Mouse (Mus musculus) limb, embryonic 15.5 days (tissue): ENCODE data around the gene Bco1. TPM values are rescaled to one million over a fixed set of nuclear protein-coding genes. Genes with fewer than 3 reads are reported as not detected.

Experiments used
- ATAC-seq: fragments of 200-750 bp; cut with Nextera tagmentation; 2 replicates; pipeline ENCODE4 v1.8.0; 2017; ENCODE audit warnings: low read depth, moderate TSS enrichment; ENCODE audit not compliant: insufficient number of reproducible peaks, low FRiP score, low TSS enrichment
- H3K27ac ChIP-seq: fragments of 300-500 bp; sonication (generic); 2 replicates; pipeline ENCODE4 v1.5.1; 2015; ENCODE audit warnings: moderate library complexity, mild to moderate bottlenecking, inconsistent platforms
- H3K27me3 ChIP-seq: fragments of 300-500 bp; sonication (generic); 2 replicates; pipeline ENCODE4 v1.6.1; 2015; ENCODE audit warnings: inconsistent platforms
- H3K36me3 ChIP-seq: fragments of 300-500 bp; sonication (generic); 2 replicates; pipeline ENCODE4 v1.6.1; 2015; ENCODE audit warnings: inconsistent platforms
- H3K4me1 ChIP-seq: fragments of 300-500 bp; sonication (generic); 2 replicates; pipeline ENCODE4 v1.6.1; 2015; ENCODE audit warnings: inconsistent platforms
- H3K4me2 ChIP-seq: fragments of 300-500 bp; sonication (generic); 2 replicates; pipeline ENCODE4 v1.6.1; 2015; ENCODE audit warnings: mild to moderate bottlenecking, inconsistent platforms
- H3K4me3 ChIP-seq: fragments of 300-500 bp; sonication (generic); 2 replicates; pipeline ENCODE4 v1.5.1; 2015; ENCODE audit warnings: mild to moderate bottlenecking, inconsistent platforms
- H3K9ac ChIP-seq: fragments of 300-500 bp; sonication (generic); 2 replicates; pipeline ENCODE4 v1.6.1; 2015; ENCODE audit warnings: inconsistent platforms
- H3K9me3 ChIP-seq: fragments of 300-500 bp; sonication (generic); 2 replicates; pipeline ENCODE4 v1.6.1; 2016; ENCODE audit warnings: inconsistent platforms
- WGBS: fragments of 180-500 bp; shearing (Covaris S2); methylation state at CpG from one replicate; pipeline ENCODE4 v1.1.7; 2015; 5-methylcytosine and 5-hydroxymethylcytosine counted together
- polyA plus RNA-seq: library from polyadenylated mRNA; unstranded; fragments of >200 nt; fragmentation: Nextera tagmentation; extraction: Ambion mirVana; gene quantifications from 2 replicates; pipeline ENCODE4 v1.2.1, GENCODE M21; 2015

Gene Bco1
- 0.35 and 0.47 TPM in 2 replicates for polyA plus RNA-seq

- Histone ChIP-seq H3K4me3 (no peak within 1 kb of the TSS), H3K9ac (no peak within 1 kb of the TSS), H3K27me3 (no peaks in the 10 kb centered on the region), H3K9me3 (no peaks in the 10 kb centered on the region), H3K27ac (no peak within 1 kb of the TSS), H3K4me1 (peaks cover 15% of the 10 kb centered on the region), H3K4me2 (no peak within 1 kb of the TSS), H3K36me3 (no peaks in the 10 kb centered on the region)
- ATAC-seq, result no peak
- 63% methylated on average over 12 of the region's 12 CpGs for WGBS
Observed at GRCm38 (mm10) chr8:117095647-117096046, at the start of gene Bco1. Gene Bco1, plus strand, starts transcription at chr8:117095854.

- no peak overlapping the region for H3K27ac ChIP-seq
- H3K9me3 ChIP-seq, result no peaks in the 10 kb centered on the region
- no peak overlapping the region for H3K4me3 ChIP-seq
- H3K4me1 ChIP-seq, result no peaks in the 10 kb centered on the region
- no peaks in the 10 kb centered on the region for H3K27me3 ChIP-seq
- H3K4me2 ChIP-seq, result no peak overlapping the region
- no peak overlapping the region for H3K9ac ChIP-seq
- ATAC-seq, result no peak
- 58% methylated on average over 7 of the region's 7 CpGs for WGBS
- no peaks in the 10 kb centered on the region for H3K36me3 ChIP-seq
Observed at GRCm38 (mm10) chr8:117049444-117049843, 46.2 kb upstream of the Bco1 start.

- Histone ChIP-seq H3K36me3 (no peaks in the 10 kb centered on the region), H3K4me3 (no peak overlapping the region), H3K9me3 (no peaks in the 10 kb centered on the region), H3K27me3 (no peaks in the 10 kb centered on the region), H3K27ac (no peak overlapping the region), H3K4me1 (no peaks in the 10 kb centered on the region), H3K9ac (no peak overlapping the region), H3K4me2 (no peak overlapping the region)
- WGBS, result 84% methylated on average over 9 of the region's 9 CpGs
- no peak for ATAC-seq
Observed at GRCm38 (mm10) chr8:117050763-117051162, 44.9 kb upstream of the Bco1 start.

- no peaks in the 10 kb centered on the region for H3K36me3 ChIP-seq
- H3K4me1 ChIP-seq, result no peaks in the 10 kb centered on the region
- WGBS, result 45% methylated on average over 9 of the region's 9 CpGs
- no peaks in the 10 kb centered on the region for H3K27me3 ChIP-seq
- ATAC-seq, result no peak
- no peak overlapping the region for H3K4me3 ChIP-seq
- no peak overlapping the region for H3K27ac ChIP-seq
- no peaks in the 10 kb centered on the region for H3K9me3 ChIP-seq
- H3K4me2 ChIP-seq, result no peak overlapping the region
- H3K9ac ChIP-seq, result no peak overlapping the region
Observed at GRCm38 (mm10) chr8:117051316-117051715, 44.3 kb upstream of the Bco1 start.

- H3K4me3 ChIP-seq, result no peak overlapping the region
- no peaks in the 10 kb centered on the region for H3K36me3 ChIP-seq
- ATAC-seq, result no peak
- no peak overlapping the region for H3K9ac ChIP-seq
- no peak overlapping the region for H3K27ac ChIP-seq
- 75% methylated on average over 12 of the region's 12 CpGs for WGBS
- no peaks in the 10 kb centered on the region for H3K9me3 ChIP-seq
- H3K4me2 ChIP-seq, result no peak overlapping the region
- H3K4me1 ChIP-seq, result no peaks in the 10 kb centered on the region
- H3K27me3 ChIP-seq, result no peaks in the 10 kb centered on the region
Observed at GRCm38 (mm10) chr8:117053135-117054079, 42.2 kb upstream of the Bco1 start.

- Histone ChIP-seq H3K9ac (no peak overlapping the region), H3K36me3 (no peaks in the 10 kb centered on the region), H3K27me3 (no peaks in the 10 kb centered on the region), H3K4me2 (no peak overlapping the region), H3K4me1 (no peaks in the 10 kb centered on the region), H3K4me3 (no peak overlapping the region), H3K27ac (no peak overlapping the region), H3K9me3 (no peaks in the 10 kb centered on the region)
- 93% methylated on average over 3 of the region's 3 CpGs for WGBS
- no peak for ATAC-seq
Observed at GRCm38 (mm10) chr8:117054146-117054545, 41.5 kb upstream of the Bco1 start.

- no peak overlapping the region for H3K27ac ChIP-seq
- H3K4me3 ChIP-seq, result no peak overlapping the region
- no peaks in the 10 kb centered on the region for H3K4me1 ChIP-seq
- 64% methylated on average over 6 of the region's 6 CpGs for WGBS
- no peak overlapping the region for H3K9ac ChIP-seq
- H3K4me2 ChIP-seq, result no peak overlapping the region
- H3K9me3 ChIP-seq, result no peaks in the 10 kb centered on the region
- H3K36me3 ChIP-seq, result no peaks in the 10 kb centered on the region
- ATAC-seq, result no peak
- H3K27me3 ChIP-seq, result no peaks in the 10 kb centered on the region
Observed at GRCm38 (mm10) chr8:117055097-117055496, 40.6 kb upstream of the Bco1 start.

GRCm38 (mm10) chr8:117059021-117059420, 36.6 kb upstream of the Bco1 start:
- H3K4me2 ChIP-seq, result no peak overlapping the region
- WGBS, result 63% methylated on average over 7 of the region's 7 CpGs
- ATAC-seq, result no peak
- H3K27me3 ChIP-seq, result no peaks in the 10 kb centered on the region
- no peak overlapping the region for H3K9ac ChIP-seq
- no peaks in the 10 kb centered on the region for H3K36me3 ChIP-seq
- H3K9me3 ChIP-seq, result no peaks in the 10 kb centered on the region
- no peaks in the 10 kb centered on the region for H3K4me1 ChIP-seq
- no peak overlapping the region for H3K27ac ChIP-seq
- H3K4me3 ChIP-seq, result no peak overlapping the region

GRCm38 (mm10) chr8:117060306-117060705, 35.3 kb upstream of the Bco1 start:
- no peak for ATAC-seq
- Histone ChIP-seq H3K4me1 (no peaks in the 10 kb centered on the region), H3K4me2 (no peak overlapping the region), H3K27ac (no peak overlapping the region), H3K36me3 (no peaks in the 10 kb centered on the region), H3K4me3 (no peak overlapping the region), H3K9me3 (no peaks in the 10 kb centered on the region), H3K9ac (no peak overlapping the region), H3K27me3 (no peaks in the 10 kb centered on the region)
- 83% methylated on average over 13 of the region's 13 CpGs for WGBS

GRCm38 (mm10) chr8:117061180-117061880, 34.3 kb upstream of the Bco1 start:
- no peak for ATAC-seq
- H3K27me3 ChIP-seq, result no peaks in the 10 kb centered on the region
- no peaks in the 10 kb centered on the region for H3K9me3 ChIP-seq
- no peak overlapping the region for H3K27ac ChIP-seq
- H3K36me3 ChIP-seq, result no peaks in the 10 kb centered on the region
- H3K4me2 ChIP-seq, result no peak overlapping the region
- H3K4me1 ChIP-seq, result no peaks in the 10 kb centered on the region
- no peak overlapping the region for H3K4me3 ChIP-seq
- no peak overlapping the region for H3K9ac ChIP-seq
- 55% methylated on average over 13 of the region's 13 CpGs for WGBS

- Histone ChIP-seq H3K27me3 (no peaks in the 10 kb centered on the region), H3K9me3 (no peaks in the 10 kb centered on the region), H3K4me3 (no peak overlapping the region), H3K36me3 (no peaks in the 10 kb centered on the region), H3K9ac (no peak overlapping the region), H3K27ac (no peak overlapping the region), H3K4me2 (no peak overlapping the region), H3K4me1 (no peaks in the 10 kb centered on the region)
- ATAC-seq, result no peak
- 78% methylated on average over 7 of the region's 7 CpGs for WGBS
Observed at GRCm38 (mm10) chr8:117066955-117067354, 28.7 kb upstream of the Bco1 start.

GRCm38 (mm10) chr8:117067396-117067795, 28.3 kb upstream of the Bco1 start:
- no peaks in the 10 kb centered on the region for H3K36me3 ChIP-seq
- no peaks in the 10 kb centered on the region for H3K4me1 ChIP-seq
- no peak for ATAC-seq
- no peak overlapping the region for H3K4me3 ChIP-seq
- no peak overlapping the region for H3K9ac ChIP-seq
- H3K9me3 ChIP-seq, result no peaks in the 10 kb centered on the region
- WGBS, result 88% methylated on average over 11 of the region's 11 CpGs
- H3K27ac ChIP-seq, result no peak overlapping the region
- no peaks in the 10 kb centered on the region for H3K27me3 ChIP-seq
- H3K4me2 ChIP-seq, result no peak overlapping the region
